Comparison of ENCODE assay signal across 36 mouse cellular contexts in the genomic region with DNA sequence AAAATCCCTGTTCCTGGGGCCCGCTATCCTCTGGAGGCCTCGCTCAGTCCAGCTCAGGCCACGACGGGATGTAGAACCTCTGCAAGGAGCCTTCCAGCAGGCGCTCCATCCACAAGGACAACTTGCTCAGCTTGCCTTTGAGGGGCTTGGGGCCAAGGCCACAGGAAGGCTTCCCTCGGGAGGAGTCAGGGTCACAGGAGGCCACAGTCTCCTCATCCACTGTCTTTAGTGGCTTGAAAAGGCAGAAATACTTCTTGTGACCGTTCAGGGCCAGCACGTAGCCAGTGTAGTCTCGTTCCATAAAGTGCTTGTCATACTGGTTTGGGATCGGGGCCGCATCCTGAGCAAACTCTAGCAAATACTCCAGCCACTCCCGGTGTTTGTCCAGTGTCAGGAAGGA. TPM values are rescaled to one million over a fixed set of nuclear protein-coding genes. Genes with fewer than 3 reads are reported as not detected.
"Had no signal": no experiment of that assay in that cellular context is flagged by ENCODE, and none has a peak within 500 bp of the region (broad histone marks: within the 10 kb centered on the region; RNA-seq: fewer than 3 reads in every experiment).

No protein-coding gene starts in this region.

- H3K9me3 ChIP-seq: heart, embryonic 12.5 days; heart, embryonic 13.5 days; heart, embryonic 15.5 days; hindbrain, embryonic 10.5 days; hindbrain, embryonic 12.5 days; hindbrain, embryonic 13.5 days; hindbrain, embryonic 15.5 days; intestine, embryonic 15.5 days; kidney, embryonic 15.5 days had no signal

- DNase-seq: heart, adult 2 months; heart, postnatal 10 days; heart, postnatal 14 days; heart, postnatal 36 days; heart, postnatal 4 days; kidney, adult 11 months; kidney, adult 18-20 months; kidney, adult 2 months; kidney, adult 8-10 months; kidney, adult 9 months; kidney, postnatal 10 days; kidney, postnatal 14 days; kidney, postnatal 25 days; kidney, postnatal 36 days; kidney, postnatal 4 days; layer of hippocampus, adult 9-11 months; layer of hippocampus, postnatal 36 days had no signal

- ATAC-seq: hindbrain, embryonic 16.5 days; hindbrain, postnatal 0 days; inflammation-experienced regulatory T-cells, adult 6 months; intestine, embryonic 15.5 days; intestine, embryonic 16.5 days; intestine, postnatal 0 days had no signal

- H3K4me3 ChIP-seq: heart, adult 2 months; heart, embryonic 12.5 days; heart, embryonic 13.5 days; heart, embryonic 15.5 days; hindbrain, embryonic 10.5 days; hindbrain, embryonic 12.5 days; hindbrain, embryonic 13.5 days; hindbrain, embryonic 15.5 days; intestine, embryonic 15.5 days; kidney, embryonic 15.5 days; layer of hippocampus, adult 2 months had no signal

- H3K4me2 ChIP-seq: heart, embryonic 11.5 days; heart, embryonic 12.5 days; heart, embryonic 13.5 days; heart, embryonic 15.5 days; hindbrain, embryonic 12.5 days; hindbrain, embryonic 13.5 days; hindbrain, embryonic 14.5 days; hindbrain, embryonic 15.5 days; intestine, embryonic 15.5 days; kidney, embryonic 15.5 days had no signal

- H3K27ac ChIP-seq: heart, adult 2 months; heart, embryonic 13.5 days; heart, embryonic 15.5 days; hindbrain, embryonic 10.5 days; hindbrain, embryonic 12.5 days; hindbrain, embryonic 13.5 days; hindbrain, embryonic 14.5 days; hindbrain, embryonic 15.5 days; hindbrain, postnatal 0 days; intestine, embryonic 15.5 days; kidney, embryonic 15.5 days; kidney, postnatal 0 days; layer of hippocampus, adult 2 months had no signal

- H3K9ac ChIP-seq: heart, embryonic 12.5 days; heart, embryonic 13.5 days; heart, embryonic 15.5 days; hindbrain, embryonic 12.5 days; hindbrain, embryonic 13.5 days; hindbrain, embryonic 14.5 days; hindbrain, embryonic 15.5 days; intestine, embryonic 15.5 days; kidney, embryonic 15.5 days had no signal

- H3K4me1 ChIP-seq: hindbrain, embryonic 10.5 days had no signal

- H3K27me3 ChIP-seq: heart, embryonic 12.5 days; heart, embryonic 13.5 days; heart, embryonic 15.5 days; hindbrain, embryonic 12.5 days; hindbrain, embryonic 13.5 days; hindbrain, embryonic 15.5 days; intestine, embryonic 15.5 days; kidney, embryonic 15.5 days had no signal

RNA-seq across cellular contexts. Expression of a gene that starts 17.0 kb away (rescaled TPM):
- polyA plus RNA-seq: hindbrain, embryonic 10.5 days; hindbrain, embryonic 11.5 days; hindbrain, embryonic 12.5 days; hindbrain, embryonic 13.5 days; inflammation-experienced regulatory T-cells, adult 6 months had no signal
